Mouse (Mus musculus) kidney, postnatal 0 days (tissue): Measurements from ENCODE around the gene Rps6ka5. TPM values are rescaled to one million over a fixed set of nuclear protein-coding genes. Genes with fewer than 3 reads are reported as not detected.
A peak's percentile ranks its signal among the peaks of the same experiment; 100 is the strongest.

Experiments used
- ATAC-seq: fragments of 200-750 bp; cut with Nextera tagmentation; replicated peaks from 2 replicates; pipeline ENCODE4 v1.8.0; 2017; ENCODE audit warnings: low read depth, moderate number of reproducible peaks, moderate TSS enrichment, moderate library complexity; ENCODE audit not compliant: low FRiP score
- DNase-seq: peaks from one replicate; pipeline ENCODE4 v3.0.0-alpha.2; 2016; ENCODE audit warnings: low spot score
- H3K27ac ChIP-seq: fragments of 300-500 bp; sonication (generic); 2 replicates; pipeline ENCODE4 v1.5.1; 2014; ENCODE audit warnings: mild to moderate bottlenecking
- H3K27me3 ChIP-seq: fragments of 300-500 bp; sonication (generic); 2 replicates; pipeline ENCODE4 v1.6.1; 2014; ENCODE audit warnings: low read length, mixed read lengths; ENCODE audit not compliant: insufficient read depth
- H3K36me3 ChIP-seq: fragments of 300-500 bp; sonication (generic); 2 replicates; pipeline ENCODE4 v1.6.1; 2014; ENCODE audit warnings: low read length, mixed read lengths; ENCODE audit not compliant: insufficient read depth
- H3K4me1 ChIP-seq: fragments of 300-500 bp; sonication (generic); replicated peaks from 2 replicates; pipeline ENCODE4 v1.6.1; 2014; ENCODE audit warnings: antibody characterized with exemption, low read length, mixed read lengths; ENCODE audit not compliant: insufficient read depth
- H3K4me2 ChIP-seq: fragments of 300-500 bp; sonication (generic); 2 replicates; pipeline ENCODE4 v1.6.1; 2014; ENCODE audit warnings: mild to moderate bottlenecking, low read length, moderate library complexity, mixed read lengths
- H3K4me3 ChIP-seq: fragments of 300-500 bp; sonication (generic); replicated peaks from 2 replicates; pipeline ENCODE4 v1.5.1; 2014; ENCODE audit warnings: low read depth, low read length
- H3K9ac ChIP-seq: fragments of 300-500 bp; sonication (generic); 2 replicates; pipeline ENCODE4 v1.6.1; 2014; ENCODE audit warnings: low read depth, low read length
- H3K9me3 ChIP-seq: fragments of 300-500 bp; sonication (generic); replicated peaks from 2 replicates; pipeline ENCODE4 v1.6.1; 2016; ENCODE audit warnings: low read length, inconsistent platforms, mixed read lengths
- CTCF ChIP-seq: IDR thresholded peaks from 2 replicates; pipeline ENCODE4 v1.5.1; 2016; ENCODE audit warnings: antibody characterized with exemption, low read depth, mild to moderate bottlenecking, moderate library complexity
- WGBS: fragments of 180-500 bp; shearing (Covaris S2); extraction: QIAGEN DNeasy Blood & Tissue Kit; methylation state at CpG from one replicate; pipeline ENCODE4 v1.1.7; 2014; 5-methylcytosine and 5-hydroxymethylcytosine counted together
- polyA plus RNA-seq: library from polyadenylated mRNA; unstranded; fragments of >200 nt; fragmentation: Nextera tagmentation; extraction: Ambion mirVana; gene quantifications from 2 replicates; pipeline ENCODE4 v1.2.1, GENCODE M21; 2015

Gene Rps6ka5
- polyA plus RNA-seq, 1 experiment from 2014 or later: 3.8 TPM

GRCm38 (mm10) chr12:100655972-100656371, 70.8 kb downstream of the Rps6ka5 start:
- no peak for ATAC-seq
- no peak overlapping the region for H3K9ac ChIP-seq
- WGBS: 74% methylated on average over 4 of the region's 4 CpGs
- no peak for DNase-seq
- TF ChIP-seq CTCF: no peak
- no peaks in the 10 kb centered on the region for H3K27me3 ChIP-seq
- H3K4me3 ChIP-seq: no peak overlapping the region
- no peaks in the 10 kb centered on the region for H3K4me1 ChIP-seq
- no peaks in the 10 kb centered on the region for H3K36me3 ChIP-seq
- no peak overlapping the region for H3K4me2 ChIP-seq
- H3K27ac ChIP-seq: no peak overlapping the region
- no peaks in the 10 kb centered on the region for H3K9me3 ChIP-seq

DNA sequence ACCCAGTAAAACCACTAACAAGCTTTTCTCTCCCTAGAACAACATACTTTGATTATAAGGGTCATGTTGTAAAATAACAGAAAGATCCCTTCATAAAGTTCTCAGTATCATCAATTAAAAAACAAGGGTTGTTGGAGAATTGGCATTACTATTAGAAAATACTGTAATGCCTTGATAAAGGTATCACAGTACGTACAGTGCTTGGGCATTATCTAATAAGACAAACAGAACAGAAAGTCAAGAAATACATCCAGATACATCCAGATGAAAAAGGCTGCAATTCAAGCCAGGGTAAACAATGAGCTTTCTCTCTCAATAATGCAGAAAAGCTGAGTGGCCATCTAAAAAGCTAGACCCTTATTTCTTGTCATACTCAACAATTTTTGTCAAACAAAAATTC, 84.8 kb downstream of the Rps6ka5 start:
- Histone ChIP-seq H3K27ac (no peak overlapping the region), H3K9me3 (no peaks in the 10 kb centered on the region), H3K36me3 (no peaks in the 10 kb centered on the region), H3K4me3 (no peak overlapping the region), H3K9ac (no peak overlapping the region), H3K4me1 (no peaks in the 10 kb centered on the region), H3K4me2 (no peak overlapping the region), H3K27me3 (no peaks in the 10 kb centered on the region)
- DNase-seq (no peak), ATAC-seq (no peak)
- no peak for TF ChIP-seq CTCF
- 80% methylated on average over 1 of the region's 1 CpGs for WGBS

- H3K27ac ChIP-seq: no peak overlapping the region
- ATAC-seq (no peak), DNase-seq (no peak)
- H3K4me2 ChIP-seq: no peak overlapping the region
- WGBS: 71% methylated on average over 3 of the region's 3 CpGs
- no peak overlapping the region for H3K9ac ChIP-seq
- H3K4me1 ChIP-seq: no peaks in the 10 kb centered on the region
- no peaks in the 10 kb centered on the region for H3K36me3 ChIP-seq
- H3K27me3 ChIP-seq: no peaks in the 10 kb centered on the region
- H3K4me3 ChIP-seq: no peak overlapping the region
- no peak for TF ChIP-seq CTCF
- no peaks in the 10 kb centered on the region for H3K9me3 ChIP-seq
Measured at GRCm38 (mm10) chr12:100640726-100641125, 86.1 kb downstream of the Rps6ka5 start.

DNA sequence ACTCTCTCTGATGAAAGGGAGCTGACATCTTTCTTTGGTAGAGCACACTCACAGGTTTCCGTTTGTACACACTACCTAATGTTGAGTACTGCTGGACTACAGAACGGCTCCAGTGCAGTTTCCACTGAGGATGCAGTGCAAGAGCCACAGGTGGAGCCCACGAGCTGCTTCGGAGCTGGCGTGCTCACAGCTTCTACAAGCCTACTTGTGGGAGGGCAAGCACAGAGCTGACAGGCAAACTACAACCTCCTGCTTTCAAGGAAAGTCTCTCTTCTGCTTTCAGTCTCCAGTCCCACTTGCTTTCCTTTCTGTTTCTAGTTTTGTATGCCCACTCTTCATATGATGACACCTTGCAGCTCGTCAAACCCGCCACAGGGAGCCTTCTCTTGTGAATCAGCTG, 87.1 kb downstream of the Rps6ka5 start:
- no peak overlapping the region for H3K9ac ChIP-seq
- no peaks in the 10 kb centered on the region for H3K27me3 ChIP-seq
- WGBS: 46% methylated on average over 7 of the region's 7 CpGs
- no peak for ATAC-seq
- DNase-seq: peak; percentile 40
- H3K4me1 ChIP-seq: no peaks in the 10 kb centered on the region
- TF ChIP-seq CTCF: peak; percentile 52
- H3K36me3 ChIP-seq: no peaks in the 10 kb centered on the region
- no peak overlapping the region for H3K4me2 ChIP-seq
- no peaks in the 10 kb centered on the region for H3K9me3 ChIP-seq
- no peak overlapping the region for H3K4me3 ChIP-seq
- H3K27ac ChIP-seq: no peak overlapping the region

GRCm38 (mm10) chr12:100637886-100638285, 88.9 kb downstream of the Rps6ka5 start:
- no peak for DNase-seq

GRCm38 (mm10) chr12:100636733-100637132, 90.0 kb downstream of the Rps6ka5 start:
- WGBS: 68% methylated on average over 3 of the region's 3 CpGs
- Histone ChIP-seq H3K27me3 (no peaks in the 10 kb centered on the region), H3K36me3 (no peaks in the 10 kb centered on the region), H3K4me1 (no peaks in the 10 kb centered on the region), H3K9me3 (no peaks in the 10 kb centered on the region), H3K4me2 (no peak overlapping the region), H3K9ac (no peak overlapping the region), H3K27ac (no peak overlapping the region), H3K4me3 (no peak overlapping the region)
- no peak for DNase-seq
- TF ChIP-seq CTCF: no peak
- ATAC-seq: no peak

More at GRCm38 (mm10) chr12:100637886-100638285, 88.9 kb downstream of the Rps6ka5 start:
- ATAC-seq: no peak
- 82% methylated on average over 8 of the region's 8 CpGs for WGBS
- Histone ChIP-seq H3K9ac (no peak overlapping the region), H3K9me3 (no peaks in the 10 kb centered on the region), H3K4me3 (no peak overlapping the region), H3K27me3 (no peaks in the 10 kb centered on the region), H3K36me3 (no peaks in the 10 kb centered on the region), H3K4me1 (no peaks in the 10 kb centered on the region), H3K4me2 (no peak overlapping the region), H3K27ac (no peak overlapping the region)
- no peak for TF ChIP-seq CTCF

DNA sequence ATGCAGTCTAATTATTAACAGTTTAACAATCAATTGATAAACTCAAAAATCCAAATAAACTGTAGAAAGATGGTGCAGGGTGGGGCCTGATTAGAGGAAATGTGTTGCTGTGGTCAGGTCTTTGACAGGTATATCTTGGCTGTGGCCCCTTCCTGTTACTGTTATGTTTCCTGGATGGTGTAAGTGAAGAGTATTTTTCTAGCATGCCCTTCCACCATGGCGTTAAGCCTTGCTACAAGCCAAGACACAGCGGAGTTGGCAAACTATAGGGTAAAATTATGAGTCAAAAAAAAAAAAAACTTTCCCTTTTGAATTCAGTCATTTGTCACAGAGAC, 90.5 kb downstream of the Rps6ka5 start:
- Histone ChIP-seq H3K9ac (no peak overlapping the region), H3K27me3 (no peaks in the 10 kb centered on the region), H3K4me3 (no peak overlapping the region), H3K27ac (no peak overlapping the region), H3K4me2 (no peak overlapping the region), H3K36me3 (no peaks in the 10 kb centered on the region), H3K4me1 (no peaks in the 10 kb centered on the region), H3K9me3 (no peaks in the 10 kb centered on the region)
- WGBS: 88% methylated on average over 2 of the region's 2 CpGs
- TF ChIP-seq CTCF: no peak
- DNase-seq: no peak
- no peak for ATAC-seq
